Mouse (Mus musculus) right cerebral cortex, adult 18-20 months (tissue): ENCODE measurements around the gene Fam57b.
A peak's percentile ranks its signal among the peaks of the same experiment; 100 is the strongest.

Source experiments
- DNase-seq: peaks from one replicate; pipeline ENCODE4 v3.0.0; 2022; ENCODE audit warnings: mixed read lengths

Fam57b gene

GRCm38 (mm10) chr7:126799468-126800268 lies 2.2 kb downstream of the Fam57b start:
- peak; percentile 57 for DNase-seq

- DNase-seq = no peak
Observed at GRCm38 (mm10) chr7:126800269-126801056, 3.0 kb downstream of the Fam57b start.

GRCm38 (mm10) chr7:126801057-126801422 lies 3.6 kb downstream of the Fam57b start:
- no peak for DNase-seq

- no peak for DNase-seq
Observed at GRCm38 (mm10) chr7:126802134-126802889, 4.8 kb downstream of the Fam57b start.

- DNase-seq = no peak
Observed at GRCm38 (mm10) chr7:126803181-126803580, 5.7 kb downstream of the Fam57b start.

- no peak for DNase-seq
Observed at GRCm38 (mm10) chr7:126803751-126804150, 6.3 kb downstream of the Fam57b start.

- no peak for DNase-seq
Observed at GRCm38 (mm10) chr7:126806956-126807355, 9.5 kb downstream of the Fam57b start.

GRCm38 (mm10) chr7:126807405-126807804 lies 9.9 kb downstream of the Fam57b start:
- no peak for DNase-seq

- peak; percentile 95 for DNase-seq
Observed at GRCm38 (mm10) chr7:126808703-126809455, 11.4 kb downstream of the Fam57b start.

GRCm38 (mm10) chr7:126809723-126810369 lies 12.4 kb downstream of the Fam57b start:
- DNase-seq = no peak

GRCm38 (mm10) chr7:126815726-126816222 lies 18.3 kb downstream of the Fam57b start:
- no peak for DNase-seq

- DNase-seq = no peak
Observed at GRCm38 (mm10) chr7:126816494-126816893, 19.0 kb downstream of the Fam57b start.

- no peak for DNase-seq
Observed at GRCm38 (mm10) chr7:126817595-126817994, 20.1 kb downstream of the Fam57b start.

GRCm38 (mm10) chr7:126818818-126819217 lies 21.4 kb downstream of the Fam57b start:
- no peak for DNase-seq

- DNase-seq = peak; percentile 78
Observed at GRCm38 (mm10) chr7:126821835-126822511, 24.5 kb downstream of the Fam57b start.

- no peak for DNase-seq
Observed at GRCm38 (mm10) chr7:126822741-126823140, 25.3 kb downstream of the Fam57b start.

- DNase-seq = no peak
Observed at GRCm38 (mm10) chr7:126823202-126823711, 25.8 kb downstream of the Fam57b start.

- DNase-seq = no peak
Observed at GRCm38 (mm10) chr7:126823940-126824339, 26.5 kb downstream of the Fam57b start.

GRCm38 (mm10) chr7:126825403-126825802 lies 27.9 kb downstream of the Fam57b start:
- no peak for DNase-seq

GRCm38 (mm10) chr7:126825952-126826351 lies 28.5 kb downstream of the Fam57b start:
- no peak for DNase-seq

GRCm38 (mm10) chr7:126831539-126831938 lies 34.1 kb downstream of the Fam57b start, which contains the start of gene 4930451I11Rik:
Gene 4930451I11Rik, minus strand, starts transcription at chr7:126831639.
- no peak for DNase-seq
